Mouse (Mus musculus): Measurements from ENCODE around the gene Sms. TPM values are rescaled to one million over a fixed set of nuclear protein-coding genes. Genes with fewer than 3 reads are reported as not detected.

Sms gene
- polyA plus RNA-seq, 1 experiment = 16.2 TPM

DNA sequence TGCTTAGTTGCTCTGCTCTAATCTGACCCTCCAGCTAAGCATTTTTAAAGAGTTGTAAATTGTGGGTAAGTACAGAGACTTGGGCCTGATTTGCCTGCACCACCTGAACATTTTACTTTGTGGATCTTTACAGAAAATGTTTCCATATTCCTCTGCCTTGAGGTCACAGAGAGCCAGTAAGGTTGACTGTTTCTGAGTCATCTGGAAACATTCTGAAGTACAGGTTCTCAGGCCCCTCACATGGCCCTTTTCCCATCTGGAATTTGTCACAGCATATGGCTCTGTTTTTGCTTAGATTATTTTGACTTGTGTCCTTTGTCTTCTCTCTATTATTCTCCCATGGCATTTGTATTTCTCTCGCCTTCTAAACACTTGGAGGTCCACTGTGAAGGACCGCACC, 10.2 kb downstream of the Sms start:
- Histone ChIP-seq H3K4me3 (ENCODE audit: extremely low read depth, insufficient read depth, insufficient read length) (no peak overlapping the region), H3K36me3 (ENCODE audit: control insufficient read depth, insufficient read depth, low read length) (no peaks in the 10 kb centered on the region), H3K27me3 (ENCODE audit: control insufficient read depth, insufficient read depth, low read length) (no peaks in the 10 kb centered on the region), H3K27ac (ENCODE audit: insufficient read depth, low read length) (no peak overlapping the region), H3K4me1 (ENCODE audit: control insufficient read depth, insufficient read depth, insufficient read length) (0 out of 2 replicates have a peak, but pooled peaks cover 2% of the 10 kb centered on the region)
- TF ChIP-seq CTCF (IDR thresholded peaks at IDR 0.05; ENCODE audit: extremely low read depth, insufficient read depth, insufficient read length, insufficient replicate concordance) = no peak
- no peak for DNase-seq (ENCODE audit: low read depth in 1 of 2, low spot score in 2 of 2)
- 93% methylated on average over 2 of the region's 2 CpGs for WGBS

DNA sequence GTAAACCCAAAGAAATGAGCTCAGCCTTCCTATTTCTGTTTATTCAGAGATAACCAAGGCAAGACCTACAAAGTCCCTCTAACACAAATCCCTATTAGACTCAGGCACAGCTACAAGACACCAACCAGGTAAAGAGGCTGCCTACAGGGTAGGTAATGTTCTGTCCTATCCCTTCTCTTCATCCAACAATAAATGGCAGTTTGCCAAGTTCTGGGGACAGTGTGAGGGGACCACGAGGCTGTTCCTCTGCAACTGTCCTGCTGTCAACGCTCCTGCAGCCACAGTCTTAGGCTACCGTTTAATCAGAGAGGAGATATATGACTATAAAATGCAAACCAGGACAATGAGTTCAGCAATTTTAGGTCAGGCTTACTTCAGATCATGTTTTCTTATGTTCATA, 14.8 kb downstream of the Sms start:
- H3K4me1 ChIP-seq (ENCODE audit: control insufficient read depth, insufficient read depth, insufficient read length) = peaks cover 2% of the 10 kb centered on the region; the same call in 1 of the 2 replicates
- H3K27me3 ChIP-seq (ENCODE audit: control insufficient read depth, insufficient read depth, low read length) = no peaks in the 10 kb centered on the region
- TF ChIP-seq CTCF (IDR thresholded peaks at IDR 0.05; ENCODE audit: extremely low read depth, insufficient read depth, insufficient read length, insufficient replicate concordance) (no peak), POLR2A (IDR thresholded peaks at IDR 0.05; ENCODE audit: low read depth, low read length) (no peak)
- no peak overlapping the region for H3K4me3 ChIP-seq (ENCODE audit: extremely low read depth, insufficient read depth, insufficient read length)
- no peaks in the 10 kb centered on the region for H3K36me3 ChIP-seq (ENCODE audit: control insufficient read depth, insufficient read depth, low read length)
- H3K27ac ChIP-seq (ENCODE audit: insufficient read depth, low read length) = no peak overlapping the region
- WGBS = 62% methylated on average over 3 of the region's 3 CpGs
- DNase-seq (ENCODE audit: low read depth in 1 of 2, low spot score in 2 of 2) = no peak

- no peak for DNase-seq (ENCODE audit: low read depth in 1 of 2, low spot score in 2 of 2)
- Histone ChIP-seq H3K36me3 (ENCODE audit: control insufficient read depth, insufficient read depth, low read length) (no peaks in the 10 kb centered on the region), H3K4me1 (ENCODE audit: control insufficient read depth, insufficient read depth, insufficient read length) (peaks cover 2% of the 10 kb centered on the region; the same call in 1 of the 2 replicates), H3K4me3 (ENCODE audit: extremely low read depth, insufficient read depth, insufficient read length) (no peak overlapping the region), H3K27ac (ENCODE audit: insufficient read depth, low read length) (no peak overlapping the region), H3K27me3 (ENCODE audit: control insufficient read depth, insufficient read depth, low read length) (no peaks in the 10 kb centered on the region)
- 70% methylated on average over 4 of the region's 4 CpGs for WGBS
- no peak for TF ChIP-seq POLR2A (IDR thresholded peaks at IDR 0.05; ENCODE audit: low read depth, low read length)
- no peak for TF ChIP-seq CTCF (IDR thresholded peaks at IDR 0.05; ENCODE audit: extremely low read depth, insufficient read depth, insufficient read length, insufficient replicate concordance)
Measured at GRCm38 (mm10) chrX:157476153-157476810, 15.8 kb downstream of the Sms start.

GRCm38 (mm10) chrX:157471711-157472660, 20.1 kb downstream of the Sms start:
- 89% methylated on average over 8 of the region's 8 CpGs for WGBS
- H3K27ac ChIP-seq (ENCODE audit: insufficient read depth, low read length) = no peak overlapping the region
- no peaks in the 10 kb centered on the region for H3K27me3 ChIP-seq (ENCODE audit: control insufficient read depth, insufficient read depth, low read length)
- H3K4me1 ChIP-seq (ENCODE audit: control insufficient read depth, insufficient read depth, insufficient read length) = no peaks in the 10 kb centered on the region; the same call in 1 of the 2 replicates
- no peaks in the 10 kb centered on the region; the same call in 1 of the 2 replicates for H3K36me3 ChIP-seq (ENCODE audit: control insufficient read depth, insufficient read depth, low read length)
- DNase-seq (ENCODE audit: low read depth in 1 of 2, low spot score in 2 of 2) = no peak
- TF ChIP-seq CTCF (IDR thresholded peaks at IDR 0.05; ENCODE audit: extremely low read depth, insufficient read depth, insufficient read length, insufficient replicate concordance) = no peak
- no peak for TF ChIP-seq POLR2A (IDR thresholded peaks at IDR 0.05; ENCODE audit: low read depth, low read length)
- no peak overlapping the region for H3K4me3 ChIP-seq (ENCODE audit: extremely low read depth, insufficient read depth, insufficient read length)

GRCm38 (mm10) chrX:157468795-157469194, 23.3 kb downstream of the Sms start:
- TF ChIP-seq CTCF (IDR thresholded peaks at IDR 0.05; ENCODE audit: extremely low read depth, insufficient read depth, insufficient read length, insufficient replicate concordance) (no peak), POLR2A (IDR thresholded peaks at IDR 0.05; ENCODE audit: low read depth, low read length) (no peak)
- H3K27ac ChIP-seq (ENCODE audit: insufficient read depth, low read length) = no peak overlapping the region
- no peaks in the 10 kb centered on the region; the same call in 1 of the 2 replicates for H3K4me1 ChIP-seq (ENCODE audit: control insufficient read depth, insufficient read depth, insufficient read length)
- DNase-seq (ENCODE audit: low read depth in 1 of 2, low spot score in 2 of 2) = no peak
- no peaks in the 10 kb centered on the region; the same call in 1 of the 2 replicates for H3K36me3 ChIP-seq (ENCODE audit: control insufficient read depth, insufficient read depth, low read length)
- no peak overlapping the region for H3K4me3 ChIP-seq (ENCODE audit: extremely low read depth, insufficient read depth, insufficient read length)
- no peaks in the 10 kb centered on the region for H3K27me3 ChIP-seq (ENCODE audit: control insufficient read depth, insufficient read depth, low read length)
- WGBS = 71% methylated on average over 3 of the region's 3 CpGs

- 77% methylated on average over 2 of the region's 2 CpGs for WGBS
- DNase-seq (ENCODE audit: low read depth in 1 of 2, low spot score in 2 of 2) = no peak
- no peak overlapping the region for H3K4me3 ChIP-seq (ENCODE audit: extremely low read depth, insufficient read depth, insufficient read length)
- no peak for TF ChIP-seq POLR2A (IDR thresholded peaks at IDR 0.05; ENCODE audit: low read depth, low read length)
- no peak for TF ChIP-seq CTCF (IDR thresholded peaks at IDR 0.05; ENCODE audit: extremely low read depth, insufficient read depth, insufficient read length, insufficient replicate concordance)
- no peaks in the 10 kb centered on the region; the same call in 1 of the 2 replicates for H3K4me1 ChIP-seq (ENCODE audit: control insufficient read depth, insufficient read depth, insufficient read length)
- no peaks in the 10 kb centered on the region; the same call in 1 of the 2 replicates for H3K36me3 ChIP-seq (ENCODE audit: control insufficient read depth, insufficient read depth, low read length)
- H3K27ac ChIP-seq (ENCODE audit: insufficient read depth, low read length) = no peak overlapping the region
- no peaks in the 10 kb centered on the region for H3K27me3 ChIP-seq (ENCODE audit: control insufficient read depth, insufficient read depth, low read length)
Measured at GRCm38 (mm10) chrX:157468055-157468454, 24.0 kb downstream of the Sms start.
